Comparison of ENCODE assay signal across 8 mouse cellular contexts in genomic region chr4:43024673-43025072, GRCm38 (mm10). TPM values are rescaled to one million over a fixed set of nuclear protein-coding genes. Genes with fewer than 3 reads are reported as not detected.
DNase-seq lines count a peak whose midpoint lies in the region; ATAC-seq and TF ChIP-seq lines count a peak whose summit lies in the region.

No protein-coding gene starts in this region.

- no peaks in the 10 kb centered on the region for H3K9me3 ChIP-seq in E14TG2a.4 (ENCODE audit: low read length)
- no peaks in the 10 kb centered on the region for H3K9me3 ChIP-seq in forebrain, embryonic 14.5 days (replicated peaks; ENCODE audit: control insufficient read depth, low read length)
- H3K9me3 ChIP-seq in liver, embryonic 13.5 days (replicated peaks) = no peaks in the 10 kb centered on the region

- H3K9ac ChIP-seq in forebrain, embryonic 14.5 days (ENCODE audit: low read length) = peak overlapping the region; percentile 63; the same call in 1 of the 2 replicates
- peak overlapping the region; percentile 79 for H3K9ac ChIP-seq in liver, embryonic 13.5 days

- H3K4me2 ChIP-seq in forebrain, embryonic 14.5 days (ENCODE audit: low read length) = peak overlapping the region; percentile 72
- H3K4me2 ChIP-seq in liver, embryonic 13.5 days = peak overlapping the region; percentile 89

- no peak for ATAC-seq in forebrain, embryonic 14.5 days
- no peak for ATAC-seq in liver, embryonic 13.5 days (ENCODE audit: low read depth)

- 85% methylated on average over 14 of the region's 14 CpGs for WGBS in forebrain, embryonic 14.5 days
- WGBS in liver, embryonic 13.5 days (ENCODE audit: insufficient replicate concordance) = 75% methylated on average over 14 of the region's 14 CpGs

- DNase-seq in heart, adult 11 months = peak; percentile 93
- DNase-seq in heart, postnatal 25 days (ENCODE audit: low spot score) = no peak
- no peak for DNase-seq in forebrain, embryonic 14.5 days (ENCODE audit: low spot score)
- DNase-seq in liver, embryonic 13.5 days = no peak
- no peak for DNase-seq in adrenal gland, postnatal 36 days
- DNase-seq in left cerebral cortex, postnatal 10 days (ENCODE audit: extremely low spot score in 1 of 2, low spot score in 2 of 2) = no peak
- no peak for DNase-seq in thymus, adult 18-20 months

- H3K36me3 ChIP-seq in E14TG2a.4 (ENCODE audit: insufficient read depth, low read length) = peaks cover 85% of the 10 kb centered on the region
- H3K36me3 ChIP-seq in forebrain, embryonic 14.5 days (ENCODE audit: control insufficient read depth, insufficient read depth, low read length) = peaks cover 72% of the 10 kb centered on the region
- H3K36me3 ChIP-seq in liver, embryonic 13.5 days = peaks cover 81% of the 10 kb centered on the region

- TF ChIP-seq CTCF in E14TG2a.4 (conservative IDR thresholded peaks at IDR 0.05; ENCODE audit: low read length) = no peak

- intact Hi-C loops in heart, postnatal 25 days (cut with DNase I) = loop anchor here (1.0 kb wide), 1 partner anchor 18 kb away; no protein-coding TSS in a partner anchor
- intact Hi-C loops in left cerebral cortex, postnatal 10 days (cut with DNase I) = no loop called here

- no peaks in the 10 kb centered on the region for H3K27me3 ChIP-seq in E14TG2a.4 (ENCODE audit: insufficient read depth, low read length)
- no peaks in the 10 kb centered on the region for H3K27me3 ChIP-seq in forebrain, embryonic 14.5 days (replicated peaks; ENCODE audit: control insufficient read depth, insufficient read depth, low read length)
- no peaks in the 10 kb centered on the region for H3K27me3 ChIP-seq in liver, embryonic 13.5 days

- peaks cover 59% of the 10 kb centered on the region for H3K4me1 ChIP-seq in E14TG2a.4 (replicated peaks; ENCODE audit: low read depth, low read length)
- H3K4me1 ChIP-seq in forebrain, embryonic 14.5 days (ENCODE audit: control insufficient read depth, insufficient read depth, low read length) = peaks cover 10% of the 10 kb centered on the region
- peaks cover 45% of the 10 kb centered on the region for H3K4me1 ChIP-seq in liver, embryonic 13.5 days (replicated peaks)

- peak overlapping the region; percentile 87; the same call in 1 of the 2 replicates for H3K27ac ChIP-seq in forebrain, embryonic 14.5 days (ENCODE audit: low read depth, low read length)
- peak overlapping the region; percentile 90 for H3K27ac ChIP-seq in liver, embryonic 13.5 days

- peak overlapping the region; percentile 87 for H3K4me3 ChIP-seq in E14TG2a.4 (replicated peaks; ENCODE audit: low read length)
- peak overlapping the region; percentile 55 for H3K4me3 ChIP-seq in forebrain, embryonic 14.5 days (ENCODE audit: low read depth, low read length)
- H3K4me3 ChIP-seq in liver, embryonic 13.5 days (replicated peaks) = peak overlapping the region; percentile 68

RNA-seq across cellular contexts. Expression of gene Pigo, which starts 0.9 kb away (rescaled TPM):
- 10 to 100 TPM; 21.8 to 25.1 TPM for total RNA-seq in heart, postnatal 25 days (2021)
- polyA plus RNA-seq in forebrain, embryonic 14.5 days (2014; fragmentation: Nextera tagmentation; extraction: Ambion mirVana) = 18.1 and 18.2 TPM in 2 replicates
- 12.6 and 13.9 TPM in 2 replicates for polyA plus RNA-seq in liver, embryonic 13.5 days (2015; fragmentation: Nextera tagmentation; extraction: Ambion mirVana)
- total RNA-seq in adrenal gland, postnatal 36 days (2021) = 10 to 100 TPM; 16.0 to 19.6 TPM
- 10 to 100 TPM; 24.3 to 32.6 TPM for total RNA-seq in left cerebral cortex, postnatal 10 days (2021)

RNA-seq across cellular contexts. Expression of gene Stoml2, which starts 6.8 kb away (rescaled TPM):
- 100 to 1,000 TPM; 104 to 108 TPM for total RNA-seq in heart, postnatal 25 days (2021)
- polyA plus RNA-seq in forebrain, embryonic 14.5 days (2014; fragmentation: Nextera tagmentation; extraction: Ambion mirVana) = 302 and 334 TPM in 2 replicates
- 270 and 280 TPM in 2 replicates for polyA plus RNA-seq in liver, embryonic 13.5 days (2015; fragmentation: Nextera tagmentation; extraction: Ambion mirVana)
- total RNA-seq in adrenal gland, postnatal 36 days (2021) = 100 to 1,000 TPM; 191 to 261 TPM
- 100 to 1,000 TPM; 102 to 114 TPM for total RNA-seq in left cerebral cortex, postnatal 10 days (2021)

RNA-seq across cellular contexts. Expression of gene Fancg, which starts 14.4 kb away (rescaled TPM):
- 1 to 10 TPM; 3.8 to 4.3 TPM for total RNA-seq in heart, postnatal 25 days (2021)
- polyA plus RNA-seq in forebrain, embryonic 14.5 days (2014; fragmentation: Nextera tagmentation; extraction: Ambion mirVana) = 17.3 and 26.1 TPM in 2 replicates
- 10.3 and 11.8 TPM in 2 replicates for polyA plus RNA-seq in liver, embryonic 13.5 days (2015; fragmentation: Nextera tagmentation; extraction: Ambion mirVana)
- total RNA-seq in adrenal gland, postnatal 36 days (2021) = 10 to 100 TPM in 1 of 2 experiments, 1 to 10 TPM in 1; 6.3 to 14.2 TPM
- 10 to 100 TPM in 1 of 2 experiments, 1 to 10 TPM in 1; 8.4 to 10.8 TPM for total RNA-seq in left cerebral cortex, postnatal 10 days (2021)

RNA-seq across cellular contexts. Expression of gene Fam214b, which starts 21.3 kb away (rescaled TPM):
- total RNA-seq in heart, postnatal 25 days (2021) = 10 to 100 TPM; 27.7 to 32.8 TPM
- polyA plus RNA-seq in forebrain, embryonic 14.5 days (2014; fragmentation: Nextera tagmentation; extraction: Ambion mirVana) = 19.3 and 26.7 TPM in 2 replicates
- polyA plus RNA-seq in liver, embryonic 13.5 days (2015; fragmentation: Nextera tagmentation; extraction: Ambion mirVana) = 28.4 and 30.0 TPM in 2 replicates
- 10 to 100 TPM; 44.0 to 57.2 TPM for total RNA-seq in adrenal gland, postnatal 36 days (2021)
- 10 to 100 TPM; 38.1 to 39.5 TPM for total RNA-seq in left cerebral cortex, postnatal 10 days (2021)

RNA-seq across cellular contexts. Expression of gene Vcp, which starts 24.4 kb away (rescaled TPM):
- total RNA-seq in heart, postnatal 25 days (2021) = 100 to 1,000 TPM; 244 to 266 TPM
- 446 and 480 TPM in 2 replicates for polyA plus RNA-seq in forebrain, embryonic 14.5 days (2014; fragmentation: Nextera tagmentation; extraction: Ambion mirVana)
- 273 and 314 TPM in 2 replicates for polyA plus RNA-seq in liver, embryonic 13.5 days (2015; fragmentation: Nextera tagmentation; extraction: Ambion mirVana)
- total RNA-seq in adrenal gland, postnatal 36 days (2021) = 100 to 1,000 TPM; 332 to 368 TPM
- 100 to 1,000 TPM; 270 to 280 TPM for total RNA-seq in left cerebral cortex, postnatal 10 days (2021)
